Mouse (Mus musculus) duodenum, adult 2 months (tissue): ENCODE results near the gene Vmn1r22. TPM values are rescaled to one million over a fixed set of nuclear protein-coding genes. Genes with fewer than 3 reads are reported as not detected.

Experiments
- polyA plus RNA-seq: library from polyadenylated mRNA; depleted of rRNA; stranded (reverse); fragments of >200 nt; gene quantifications from 2 replicates; pipeline ENCODE4 v1.2.3, GENCODE M21; 2012; ENCODE audit warnings: low replicate concordance; rRNA removed

Gene Vmn1r22
- polyA plus RNA-seq: not detected in 2 replicates

DNA sequence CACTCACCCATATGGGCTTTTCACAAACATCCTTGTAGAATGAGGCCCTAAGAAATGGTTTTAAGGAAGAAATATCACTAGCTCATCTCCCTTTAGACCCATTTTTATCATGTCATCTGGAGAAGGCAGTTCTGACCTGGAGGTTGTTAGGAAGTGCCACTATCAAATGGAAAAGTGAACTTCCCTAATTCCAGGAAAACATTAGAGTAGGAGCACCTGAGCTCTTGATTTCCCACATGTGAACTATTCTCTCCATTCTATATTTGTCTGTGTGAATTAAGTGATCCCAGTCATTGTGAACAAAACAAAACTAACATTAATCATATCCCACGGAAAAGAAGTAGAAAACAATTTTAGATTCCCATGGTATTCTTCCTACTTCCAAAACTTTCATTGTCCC lies at the start of gene Vmn1r22:
TSS of gene Vmn1r22 (minus strand) at position 101 of the 400 bp plus-strand sequence.

DNA sequence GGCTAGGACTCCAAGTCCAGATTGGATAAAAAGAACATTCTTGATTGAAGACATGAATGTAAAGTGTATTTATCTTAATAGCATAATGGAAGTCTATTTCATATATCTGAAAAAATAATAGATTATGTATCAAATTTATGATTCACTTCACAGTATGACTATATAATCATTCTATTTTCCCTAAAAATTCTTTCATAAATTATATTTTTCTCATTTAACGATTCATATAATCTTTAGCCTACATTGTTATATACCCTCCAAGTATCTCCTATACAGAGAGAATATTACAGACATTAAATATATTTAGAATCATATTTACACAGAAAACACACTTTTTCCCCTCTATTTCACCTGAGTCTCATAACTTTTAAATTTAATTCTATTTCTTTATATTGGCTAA lies 18.9 kb upstream of the Vmn1r22 start, which contains the start of gene Vmn1r23:
TSS of gene Vmn1r23 (minus strand) at position 101 of the 400 bp plus-strand sequence.

GRCm38 (mm10) chr6:57850286-57850685 lies 57.5 kb downstream of the Vmn1r22 start, which contains the start of gene Vmn1r21:
Gene Vmn1r21 (minus strand): TSS chr6:57850343.

Other genes starting within 250 kb of the Vmn1r22 start
- gene Pyurf, start 215.9 kb downstream of the Vmn1r22 start, polyA plus RNA-seq: 17.1 and 20.6 TPM in 2 replicates
- gene Lancl2, start 205.5 kb downstream of the Vmn1r22 start, polyA plus RNA-seq: 0.47 and 1.4 TPM in 2 replicates
- 5.6 and 6.7 TPM in 2 replicates for gene Vopp1, start 82.9 kb downstream of the Vmn1r22 start, polyA plus RNA-seq
- gene Vmn1r21, start 57.7 kb downstream of the Vmn1r22 start, polyA plus RNA-seq: not detected in 2 replicates
- not detected in 2 replicates for gene Vmn1r23, start 18.8 kb upstream of the Vmn1r22 start, polyA plus RNA-seq
- not detected in 2 replicates for gene Vmn1r24, start 53.5 kb upstream of the Vmn1r22 start, polyA plus RNA-seq
- gene Vmn1r25, start 72.8 kb upstream of the Vmn1r22 start, polyA plus RNA-seq: not detected in 2 replicates
- not detected in 2 replicates for gene Vmn1r26, start 107.1 kb upstream of the Vmn1r22 start, polyA plus RNA-seq